Mouse (Mus musculus): ENCODE results near the gene Fam49a.

DNA sequence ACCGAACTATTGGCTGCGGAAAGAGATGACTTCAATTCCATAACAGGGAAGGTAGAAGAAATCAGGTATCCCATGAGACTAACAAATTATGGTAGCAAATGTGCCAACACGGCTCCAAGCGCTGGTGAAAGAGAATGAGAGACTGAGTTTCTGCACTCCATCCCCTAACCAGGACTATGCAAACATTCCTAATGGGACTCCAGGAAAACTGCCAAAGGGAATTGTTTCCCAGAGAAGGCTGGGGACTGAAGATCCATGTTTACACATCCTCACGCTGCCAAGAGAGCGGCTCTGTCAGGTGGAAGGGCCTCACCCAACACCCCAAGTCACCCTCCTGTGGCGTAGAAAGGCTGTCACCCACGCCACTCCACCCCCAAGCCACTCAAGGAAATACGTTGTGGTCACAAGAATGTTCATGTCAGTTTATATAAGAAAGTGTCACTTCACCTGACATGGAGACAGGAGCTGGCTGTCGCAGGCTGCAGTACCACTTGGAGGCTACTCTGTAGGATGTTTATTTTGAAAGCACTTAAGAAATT is 92.2 kb downstream of the Fam49a start:
- no peak for TF ChIP-seq CTCF (IDR thresholded peaks at IDR 0.05)
- no peak for TF ChIP-seq EP300 (IDR thresholded peaks at IDR 0.05; ENCODE audit: insufficient read depth, low read depth, low read length)
